Mouse (Mus musculus) heart, postnatal 10 days (tissue): ENCODE results near the gene Cldn11. TPM values are rescaled to one million over a fixed set of nuclear protein-coding genes. Genes with fewer than 3 reads are reported as not detected.

Experiments
- total RNA-seq, 2 experiments: library from RNA; stranded (reverse); gene quantifications; 2 replicates each; pipeline ENCODE4 v1.2.3; 2021

Gene Cldn11
- total RNA-seq, 2 experiments from 2014 or later, result 2.1 to 2.2 TPM

Other genes with a start within 250 kb of the Cldn11 start
- gene Phc3, start 180.5 kb upstream of the Cldn11 start, total RNA-seq, result 10 to 100 TPM; 18.3 to 18.7 TPM
- gene Prkci, start 154.2 kb upstream of the Cldn11 start, total RNA-seq, result 10 to 100 TPM; 18.8 to 29.8 TPM
- 10 to 100 TPM; 25.9 to 26.9 TPM for gene Skil, start 54.9 kb upstream of the Cldn11 start, total RNA-seq
- gene Slc7a14, start 160.5 kb downstream of the Cldn11 start, total RNA-seq, result under 1 TPM; 0.10 to 0.14 TPM